Mouse (Mus musculus) retina, postnatal 1 day (tissue): ENCODE data around the gene Ubr2.

Experiments
- DNase-seq: peaks from one replicate; pipeline ENCODE4 v3.0.0-alpha.2; 2012

The Ubr2 gene

GRCm38 (mm10) chr17:47002401-47002800 lies 8.0 kb downstream of the Ubr2 start:
- no peak for DNase-seq

- no peak for DNase-seq
These were observed 11.5 kb downstream of the Ubr2 start for GRCm38 (mm10) chr17:46998840-46999239.

GRCm38 (mm10) chr17:46996484-46996883 lies 13.9 kb downstream of the Ubr2 start:
- no peak for DNase-seq

GRCm38 (mm10) chr17:46995621-46996020 lies 14.7 kb downstream of the Ubr2 start:
- DNase-seq, result no peak

- DNase-seq, result no peak
These were observed 15.5 kb downstream of the Ubr2 start for GRCm38 (mm10) chr17:46994641-46995398.

- DNase-seq, result no peak
These were observed 16.7 kb downstream of the Ubr2 start for GRCm38 (mm10) chr17:46993625-46994024.

GRCm38 (mm10) chr17:46987631-46988030 lies 22.7 kb downstream of the Ubr2 start:
- DNase-seq, result no peak

- no peak for DNase-seq
These were observed 30.3 kb downstream of the Ubr2 start for GRCm38 (mm10) chr17:46980050-46980449.

GRCm38 (mm10) chr17:46975183-46975582 lies 35.2 kb downstream of the Ubr2 start:
- DNase-seq, result peak; percentile 64

GRCm38 (mm10) chr17:46972603-46973002 lies 37.8 kb downstream of the Ubr2 start:
- DNase-seq, result no peak

- no peak for DNase-seq
These were observed 43.5 kb downstream of the Ubr2 start for GRCm38 (mm10) chr17:46966892-46967291.

- DNase-seq, result no peak
These were observed 47.2 kb downstream of the Ubr2 start for GRCm38 (mm10) chr17:46963186-46963585.

GRCm38 (mm10) chr17:46962153-46962552 lies 48.2 kb downstream of the Ubr2 start:
- no peak for DNase-seq

GRCm38 (mm10) chr17:46960216-46960615 lies 50.1 kb downstream of the Ubr2 start:
- DNase-seq, result no peak

GRCm38 (mm10) chr17:46958045-46958444 lies 52.3 kb downstream of the Ubr2 start:
- DNase-seq, result no peak

- no peak for DNase-seq
These were observed 64.1 kb downstream of the Ubr2 start for GRCm38 (mm10) chr17:46946276-46946675.

GRCm38 (mm10) chr17:46942421-46942820 lies 67.9 kb downstream of the Ubr2 start:
- no peak for DNase-seq

GRCm38 (mm10) chr17:46940461-46940860 lies 69.9 kb downstream of the Ubr2 start:
- DNase-seq, result no peak

- peak; percentile 71 for DNase-seq
These were observed 76.6 kb downstream of the Ubr2 start for GRCm38 (mm10) chr17:46933557-46934348.

GRCm38 (mm10) chr17:46932961-46933360 lies 77.4 kb downstream of the Ubr2 start:
- no peak for DNase-seq

GRCm38 (mm10) chr17:46929897-46930296 lies 80.5 kb downstream of the Ubr2 start:
- no peak for DNase-seq

- DNase-seq, result no peak
These were observed 81.1 kb downstream of the Ubr2 start for GRCm38 (mm10) chr17:46929277-46929676.

- no peak for DNase-seq
These were observed 82.6 kb downstream of the Ubr2 start for GRCm38 (mm10) chr17:46927781-46928180.

GRCm38 (mm10) chr17:46926941-46927340 lies 83.4 kb downstream of the Ubr2 start:
- no peak for DNase-seq
